In genomic region chr4:121215489-121215888, GRCm38 (mm10) we compare ENCODE assay signal across 8 mouse cellular contexts. TPM values are rescaled to one million over a fixed set of nuclear protein-coding genes. Genes with fewer than 3 reads are reported as not detected.
DNase-seq lines count a peak whose midpoint lies in the region; ATAC-seq and TF ChIP-seq lines count a peak whose summit lies in the region.

No protein-coding gene starts in this region.

- H3K9ac ChIP-seq in forebrain, embryonic 15.5 days (replicated peaks): peak overlapping the region; percentile 57
- H3K9ac ChIP-seq in liver, embryonic 16.5 days (ENCODE audit: low read depth, low read length): peak overlapping the region; percentile 43

- ATAC-seq in forebrain, embryonic 15.5 days (replicated peaks): peak; percentile 24
- no peak for ATAC-seq in liver, embryonic 16.5 days (ENCODE audit: low read depth)

- WGBS in forebrain, embryonic 15.5 days: 25% methylated on average over 5 of the region's 5 CpGs
- WGBS in liver, embryonic 16.5 days (ENCODE audit: insufficient replicate concordance): 23% methylated on average over 5 of the region's 5 CpGs

- peak overlapping the region; percentile 98 for H3K4me3 ChIP-seq in E14TG2a.4 (replicated peaks; ENCODE audit: low read length)
- H3K4me3 ChIP-seq in forebrain, embryonic 15.5 days: peak overlapping the region; percentile 73
- peak overlapping the region; percentile 95 for H3K4me3 ChIP-seq in liver, embryonic 16.5 days (ENCODE audit: low read depth, low read length)

- intact Hi-C loops in left cerebral cortex, postnatal 25 days (cut with DNase I): loop anchor here (2.0 kb wide), 1 partner anchor 117 kb away; the partner anchor contains the start of gene Zmpste24

- H3K4me1 ChIP-seq in E14TG2a.4 (replicated peaks; ENCODE audit: low read depth, low read length): peaks cover 42% of the 10 kb centered on the region
- peaks cover 25% of the 10 kb centered on the region for H3K4me1 ChIP-seq in forebrain, embryonic 15.5 days
- H3K4me1 ChIP-seq in liver, embryonic 16.5 days (ENCODE audit: control insufficient read depth, low read depth, low read length): peaks cover 22% of the 10 kb centered on the region

- TF ChIP-seq CTCF in E14TG2a.4 (conservative IDR thresholded peaks at IDR 0.05; ENCODE audit: low read length): no peak

- peak overlapping the region; percentile 84 for H3K27ac ChIP-seq in forebrain, embryonic 15.5 days (replicated peaks)
- no peak overlapping the region for H3K27ac ChIP-seq in liver, embryonic 16.5 days (ENCODE audit: low read length)

- H3K9me3 ChIP-seq in E14TG2a.4 (ENCODE audit: low read length): no peaks in the 10 kb centered on the region
- H3K9me3 ChIP-seq in forebrain, embryonic 15.5 days: no peaks in the 10 kb centered on the region
- no peaks in the 10 kb centered on the region for H3K9me3 ChIP-seq in liver, embryonic 16.5 days (replicated peaks; ENCODE audit: control insufficient read depth, low read length)

- peaks cover 3% of the 10 kb centered on the region; the same call in 1 of the 2 replicates for H3K27me3 ChIP-seq in E14TG2a.4 (ENCODE audit: insufficient read depth, low read length)
- 0 out of 2 replicates have a peak, but pooled peaks cover 5% of the 10 kb centered on the region for H3K27me3 ChIP-seq in forebrain, embryonic 15.5 days
- no peaks in the 10 kb centered on the region; the same call in 1 of the 2 replicates for H3K27me3 ChIP-seq in liver, embryonic 16.5 days (ENCODE audit: control insufficient read depth, insufficient read depth, low read depth, low read length)

- H3K4me2 ChIP-seq in forebrain, embryonic 15.5 days (replicated peaks): peak overlapping the region; percentile 47
- H3K4me2 ChIP-seq in liver, embryonic 16.5 days (ENCODE audit: low read depth, low read length): peak overlapping the region; percentile 93

- peak; percentile 22 for DNase-seq in cerebellum, adult 11 months
- DNase-seq in cerebellum, postnatal 4 days (ENCODE audit: low spot score in 2 of 2): no peak
- DNase-seq in embryo, embryonic 9.5 days (ENCODE audit: extremely low spot score): no peak
- no peak for DNase-seq in urinary bladder, adult 2 months (ENCODE audit: low spot score)
- no peak for DNase-seq in left cerebral cortex, postnatal 25 days (ENCODE audit: low spot score in 2 of 2)

- H3K36me3 ChIP-seq in E14TG2a.4 (ENCODE audit: insufficient read depth, low read length): peaks cover 7% of the 10 kb centered on the region; the same call in 1 of the 2 replicates
- no peaks in the 10 kb centered on the region for H3K36me3 ChIP-seq in forebrain, embryonic 15.5 days
- H3K36me3 ChIP-seq in liver, embryonic 16.5 days (ENCODE audit: control insufficient read depth, insufficient read depth): no peaks in the 10 kb centered on the region

RNA-seq across cellular contexts. Expression of gene Rlf, which starts 0.6 kb away (rescaled TPM):
- polyA plus RNA-seq in forebrain, embryonic 15.5 days (2015; fragmentation: Nextera tagmentation; extraction: Ambion mirVana): 30.5 and 34.7 TPM in 2 replicates
- polyA plus RNA-seq in liver, embryonic 16.5 days (2015; fragmentation: Nextera tagmentation; extraction: Ambion mirVana): 11.1 and 11.2 TPM in 2 replicates
- polyA plus RNA-seq in urinary bladder, adult 2 months (2012; rRNA removed): 10.9 and 11.9 TPM in 2 replicates
- 10 to 100 TPM; 26.5 to 27.5 TPM for total RNA-seq in left cerebral cortex, postnatal 25 days (2021)
